Mouse (Mus musculus) neutrophil, adult 5-6 weeks (primary cell): ENCODE data around the gene Sds. TPM values are rescaled to one million over a fixed set of nuclear protein-coding genes. Genes with fewer than 3 reads are reported as not detected.

Source experiments
- total RNA-seq: library from RNA; stranded (forward); fragments of 200-1000 nt; gene quantifications from 2 replicates; pipeline ENCODE4 v1.2.3, GENCODE M21; 2017

Sds gene
- total RNA-seq, 1 experiment from 2014 or later, result not detected

Other genes starting within 250 kb of the Sds start
- not detected in 2 replicates for gene Lhx5, start 44.8 kb upstream of the Sds start, total RNA-seq
- gene Sdsl, start 3.7 kb upstream of the Sds start, total RNA-seq, result not detected in 2 replicates
- 5.8 and 7.0 TPM in 2 replicates for gene Plbd2, start 27.1 kb downstream of the Sds start, total RNA-seq
- gene Slc8b1, start 34.6 kb downstream of the Sds start, total RNA-seq, result 12.6 and 15.0 TPM in 2 replicates
- 15.6 and 15.9 TPM in 2 replicates for gene Tpcn1, start 112.1 kb downstream of the Sds start, total RNA-seq
- 0.47 TPM in 1 of 2 replicates, not detected in the other for gene Iqcd, start 112.5 kb downstream of the Sds start, total RNA-seq
- gene Rita1, start 136.1 kb downstream of the Sds start, total RNA-seq, result 0.81 and 3.6 TPM in 2 replicates
- gene Ddx54, start 136.2 kb downstream of the Sds start, total RNA-seq, result 58.6 and 61.8 TPM in 2 replicates
- not detected in 2 replicates for gene Cfap73, start 157.7 kb downstream of the Sds start, total RNA-seq
- 4.5 and 5.4 TPM in 2 replicates for gene Rasal1, start 172.3 kb downstream of the Sds start, total RNA-seq
- gene Dtx1, start 235.4 kb downstream of the Sds start, total RNA-seq, result 30.0 and 36.0 TPM in 2 replicates